Mouse (Mus musculus): ENCODE measurements around the gene Zfp422. TPM values are rescaled to one million over a fixed set of nuclear protein-coding genes. Genes with fewer than 3 reads are reported as not detected.
"Not testable (repeated sequence)": the region's sequence is repeated elsewhere in the genome, so short reads cannot be mapped to it uniquely, and the experiment has no call there.

Zfp422 gene
- total RNA-seq, 2 experiments from 2014 or later: 21.2 to 22.1 TPM

- TF ChIP-seq CTCF (conservative IDR thresholded peaks at IDR 0.05): peak; percentile 48
- H3K27ac ChIP-seq: no peak overlapping the region
These were observed 10.7 kb downstream of the Zfp422 start for GRCm38 (mm10) chr6:116618073-116618472.

GRCm38 (mm10) chr6:116615719-116616118 lies 13.1 kb downstream of the Zfp422 start:
- H3K27ac ChIP-seq: no peak overlapping the region
- no peak for DNase-seq (ENCODE audit: low spot score in 2 of 2)
- H3K4me3 ChIP-seq: no peak overlapping the region
- TF ChIP-seq CTCF (conservative IDR thresholded peaks at IDR 0.05): no peak

More at GRCm38 (mm10) chr6:116618073-116618472, 10.7 kb downstream of the Zfp422 start:
- H3K4me3 ChIP-seq: no peak overlapping the region
- DNase-seq (ENCODE audit: low spot score in 2 of 2): no peak

- TF ChIP-seq CTCF (conservative IDR thresholded peaks at IDR 0.05): peak; percentile 57
- H3K4me3 ChIP-seq: no peak overlapping the region
- H3K27ac ChIP-seq: no peak overlapping the region
- DNase-seq (ENCODE audit: low spot score in 2 of 2): no peak
These were observed 21.6 kb downstream of the Zfp422 start for GRCm38 (mm10) chr6:116607230-116607629.

- DNase-seq (ENCODE audit: low spot score in 2 of 2): not testable (repeated sequence)
These were observed 27.8 kb downstream of the Zfp422 start for GRCm38 (mm10) chr6:116600969-116601368.

GRCm38 (mm10) chr6:116584095-116584494 lies 44.7 kb downstream of the Zfp422 start, which contains the start of gene Olfr215:
TSS of gene Olfr215 (minus strand) at chr6:116584195.
- Histone ChIP-seq H3K4me3 (no peak within 1 kb of the TSS), H3K27ac (no peak within 1 kb of the TSS)
- DNase-seq (ENCODE audit: low spot score in 2 of 2): no peak
- no peak for TF ChIP-seq CTCF (conservative IDR thresholded peaks at IDR 0.05)

More at GRCm38 (mm10) chr6:116600969-116601368, 27.8 kb downstream of the Zfp422 start:
- H3K27ac ChIP-seq, H3K4me3 ChIP-seq: not testable (repeated sequence)

Small RNA genes lying within 50 kb of the gene (microRNA-seq; reads per million reads assigned to microRNA genes)
- gene Mir7043: 0 reads per million in 2 experiments

Other genes starting within 250 kb of the Zfp422 start
- gene Alox5, start 167.8 kb downstream of the Zfp422 start, total RNA-seq (2021): 1 to 10 TPM in 1 of 2 experiments, under 1 TPM in 1; 0.77 to 1.0 TPM
- gene Olfr211, start 139.9 kb downstream of the Zfp422 start, total RNA-seq (2021): not detected
- not detected for gene Olfr212, start 122.5 kb downstream of the Zfp422 start, total RNA-seq (2021)
- not detected for gene Olfr213, start 90.5 kb downstream of the Zfp422 start, total RNA-seq (2021)
- gene Gm5580, start 77.9 kb downstream of the Zfp422 start, total RNA-seq (2021): 1 to 10 TPM; 1.5 to 2.4 TPM
- not detected for gene Olfr214, start 74.8 kb downstream of the Zfp422 start, total RNA-seq (2021)
- gene Olfr215, start 44.8 kb downstream of the Zfp422 start, total RNA-seq (2021): not detected
- gene Depp1, start 21.6 kb upstream of the Zfp422 start, total RNA-seq (2021): 1 to 10 TPM in 1 of 2 experiments, under 1 TPM in 1; 0.54 to 1.4 TPM
- 1 to 10 TPM; 3.8 to 6.0 TPM for gene Rassf4, start 45.0 kb upstream of the Zfp422 start, total RNA-seq (2021)
- gene Tmem72, start 87.9 kb upstream of the Zfp422 start, total RNA-seq (2021): under 1 TPM; 0.59 to 0.82 TPM

Data from layer of hippocampus, adult 2 months (tissue).